Comparison of ENCODE assay signal across 8 mouse cellular contexts in the genomic region with DNA sequence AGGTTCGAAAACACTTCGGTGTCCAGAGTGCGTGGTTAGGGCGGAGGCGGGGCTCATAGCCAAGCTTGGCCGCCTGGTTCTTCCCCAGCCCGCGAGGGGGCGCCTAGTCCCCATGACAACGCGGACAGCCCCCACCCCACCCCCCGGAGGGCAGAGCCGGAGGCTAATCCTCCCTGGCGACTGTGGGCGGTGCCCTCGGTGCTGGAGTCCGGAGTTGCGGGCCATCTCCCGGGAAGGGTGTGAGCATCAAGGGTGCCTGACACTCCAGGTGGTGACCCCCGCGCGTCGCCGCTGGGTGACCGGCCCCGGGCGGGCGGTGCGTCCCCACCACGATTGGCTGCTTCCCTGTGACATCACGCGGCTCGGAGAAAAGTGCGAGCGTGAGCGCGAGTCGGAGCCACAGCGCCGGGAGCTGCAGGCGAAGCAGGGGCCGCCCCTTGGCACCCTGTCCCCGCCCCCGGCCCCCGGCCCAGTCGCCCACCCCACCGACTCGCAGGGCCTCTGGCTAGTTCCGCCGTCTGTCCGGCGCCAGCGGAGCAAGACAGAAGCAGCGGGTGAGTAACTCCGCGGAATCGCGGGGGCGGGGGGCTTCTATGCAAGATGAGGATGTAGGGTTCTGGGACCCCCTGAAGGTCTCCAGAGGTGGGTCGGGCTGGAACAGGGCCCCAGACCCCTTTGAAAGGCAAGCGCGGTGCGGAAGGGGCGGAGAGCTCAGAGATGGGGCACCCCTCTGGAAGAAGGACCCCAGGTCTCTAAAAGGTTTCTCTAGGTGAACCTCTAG. TPM values are rescaled to one million over a fixed set of nuclear protein-coding genes. Genes with fewer than 3 reads are reported as not detected.
DNase-seq lines count a peak whose midpoint lies in the region; ATAC-seq lines count a peak whose summit lies in the region.

No protein-coding gene starts in this region.

- WGBS in embryonic facial prominence, embryonic 14.5 days: under 1% methylated on average over 41 of the region's 64 CpGs

- peak overlapping the region; percentile 62 for H3K4me3 ChIP-seq in embryonic facial prominence, embryonic 14.5 days (ENCODE audit: low read depth, low read length)

- peaks cover 21% of the 10 kb centered on the region for H3K4me1 ChIP-seq in embryonic facial prominence, embryonic 14.5 days (ENCODE audit: control insufficient read depth, insufficient read depth, low read length)

- H3K27me3 ChIP-seq in embryonic facial prominence, embryonic 14.5 days (replicated peaks; ENCODE audit: control insufficient read depth, insufficient read depth, low read length): peaks cover 39% of the 10 kb centered on the region

- H3K36me3 ChIP-seq in embryonic facial prominence, embryonic 14.5 days (ENCODE audit: control insufficient read depth, insufficient read depth, low read length): peaks cover 21% of the 10 kb centered on the region

- no peaks in the 10 kb centered on the region for H3K9me3 ChIP-seq in embryonic facial prominence, embryonic 14.5 days (ENCODE audit: control insufficient read depth, low read length)

- H3K27ac ChIP-seq in embryonic facial prominence, embryonic 14.5 days (replicated peaks; ENCODE audit: low read depth, low read length): no peak overlapping the region

- peak overlapping the region; percentile 96 for H3K4me2 ChIP-seq in embryonic facial prominence, embryonic 14.5 days (ENCODE audit: low read depth, low read length)

- ATAC-seq in embryonic facial prominence, embryonic 14.5 days (ENCODE audit: low read depth): peak; percentile 67
- ATAC-seq in hematopoietic stem cell, adult 5-6 weeks (replicated peaks in 1 of 2; ENCODE audit: insufficient read depth in 1 of 2, low FRiP score in 2 of 2, low TSS enrichment in 1 of 2, low read depth in 1 of 2, poor library complexity in 2 of 2, severe bottlenecking in 2 of 2): peak; percentile 22 to 23; a peak in 3 of 4 replicates

- peak; percentile 67 for DNase-seq in B cell, adult 2 months
- DNase-seq in ZHBTc4 (ENCODE audit: low read depth, low spot score): peak; percentile 93
- peak; percentile 65 for DNase-seq in embryonic facial prominence, embryonic 14.5 days (ENCODE audit: low spot score)
- DNase-seq in layer of hippocampus, postnatal 14 days (ENCODE audit: low spot score in 2 of 2): peak; percentile 76 to 82
- peak; percentile 77 for DNase-seq in lung, postnatal 10 days
- peak; percentile 84 to 87 for DNase-seq in right cerebral cortex, adult 2 months (ENCODE audit: low spot score in 2 of 2)
- DNase-seq in urinary bladder, postnatal 4 days (ENCODE audit: low spot score in 2 of 2): no peak

- H3K9ac ChIP-seq in embryonic facial prominence, embryonic 14.5 days (ENCODE audit: low read depth, low read length): peak overlapping the region; percentile 59

RNA-seq across cellular contexts. Expression of gene Chrm4, which starts 5.1 kb away (rescaled TPM):
- polyA plus RNA-seq in embryonic facial prominence, embryonic 14.5 days (2014; fragmentation: Nextera tagmentation; extraction: Ambion mirVana): 0.31 and 0.47 TPM in 2 replicates
- 0.56 TPM in 1 of 2 replicates, not detected in the other for total RNA-seq in hematopoietic stem cell, adult 5-6 weeks (2017)
- total RNA-seq in layer of hippocampus, postnatal 14 days (2021): 10 to 100 TPM; 15.1 to 21.2 TPM

RNA-seq across cellular contexts. Expression of gene Mdk, which starts 10.1 kb away (rescaled TPM):
- 700 and 828 TPM in 2 replicates for polyA plus RNA-seq in embryonic facial prominence, embryonic 14.5 days (2014; fragmentation: Nextera tagmentation; extraction: Ambion mirVana)
- 2.0 TPM in 1 of 2 replicates, not detected in the other for total RNA-seq in hematopoietic stem cell, adult 5-6 weeks (2017)
- total RNA-seq in layer of hippocampus, postnatal 14 days (2021): 10 to 100 TPM; 39.5 to 40.9 TPM

RNA-seq across cellular contexts. Expression of gene Gm9821, which starts 23.5 kb away (rescaled TPM):
- 0.70 and 0.76 TPM in 2 replicates for polyA plus RNA-seq in embryonic facial prominence, embryonic 14.5 days (2014; fragmentation: Nextera tagmentation; extraction: Ambion mirVana)
- total RNA-seq in hematopoietic stem cell, adult 5-6 weeks (2017): 0.25 and 1.0 TPM in 2 replicates
- total RNA-seq in layer of hippocampus, postnatal 14 days (2021): not detected

RNA-seq across cellular contexts. Expression of gene Dgkz, which starts 53.7 kb away (rescaled TPM):
- polyA plus RNA-seq in embryonic facial prominence, embryonic 14.5 days (2014; fragmentation: Nextera tagmentation; extraction: Ambion mirVana): 44.9 and 47.4 TPM in 2 replicates
- 78.3 and 145 TPM in 2 replicates for total RNA-seq in hematopoietic stem cell, adult 5-6 weeks (2017)
- 100 to 1,000 TPM; 391 to 416 TPM for total RNA-seq in layer of hippocampus, postnatal 14 days (2021)

Comparison
In these comparisons a context has a peak if more than half of its experiments do, and no peak if none do; other contexts are left out.
1. DNase-seq: peak in B cell, adult 2 months (2 of 2), ZHBTc4 (single experiment), embryonic facial prominence, embryonic 14.5 days (single experiment), layer of hippocampus, postnatal 14 days (2 of 2), lung, postnatal 10 days (single experiment) and right cerebral cortex, adult 2 months (2 of 2); none in urinary bladder, postnatal 4 days (0 of 2).
2. RNA of gene Chrm4, which starts 5.1 kb away (total RNA-seq): 15.1 to 21.2 TPM in layer of hippocampus, postnatal 14 days; 0.56 TPM in hematopoietic stem cell, adult 5-6 weeks; every median in the first group is over 10 times any median in the second.
3. RNA of gene Mdk, which starts 10.1 kb away (total RNA-seq): 39.5 to 40.9 TPM in layer of hippocampus, postnatal 14 days; 2.0 TPM in hematopoietic stem cell, adult 5-6 weeks; every median in the first group is over 10 times any median in the second.